Mouse (Mus musculus) urinary bladder, postnatal 10 days (tissue): ENCODE data around the gene BC024978.
"Not testable (repeated sequence)": the region's sequence is repeated elsewhere in the genome, so short reads cannot be mapped to it uniquely, and the experiment has no call there.

Source experiments
- DNase-seq: peaks from one replicate; pipeline ENCODE4 v3.0.0; 2022; ENCODE audit warnings: low spot score

Gene BC024978

DNA sequence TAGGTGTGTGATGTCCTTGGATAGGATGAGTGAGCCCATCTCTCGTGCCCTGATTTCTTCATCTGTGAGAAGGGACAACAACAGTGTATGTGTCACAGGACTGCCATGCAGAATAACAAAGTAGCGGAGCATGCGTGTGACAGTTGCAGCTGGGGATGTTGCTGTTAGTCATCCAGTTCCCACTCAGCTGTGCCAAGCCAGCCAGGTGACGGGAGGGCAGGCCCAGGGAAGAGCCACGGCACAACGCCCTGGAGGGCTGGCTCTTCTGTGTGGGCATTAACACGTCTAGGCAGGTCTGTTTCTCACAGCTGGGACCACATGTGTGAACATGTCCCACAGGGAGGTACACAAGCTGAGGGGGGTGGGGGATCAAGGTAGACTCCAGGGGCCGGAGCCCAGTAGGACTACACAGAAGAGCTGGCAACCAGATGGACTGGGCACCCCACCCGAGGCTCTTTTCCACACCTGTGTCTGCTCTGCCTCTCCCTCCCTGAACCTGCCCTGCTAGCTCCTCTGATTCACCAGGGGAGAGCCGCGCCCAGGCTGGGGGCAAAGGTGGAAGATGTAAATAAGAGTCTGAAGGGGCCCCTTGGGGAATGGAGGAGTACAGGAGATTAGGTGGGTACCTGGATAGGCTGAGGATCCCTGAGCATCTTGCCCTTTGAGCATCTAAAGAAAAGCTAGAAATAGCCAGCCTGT, 29.4 kb downstream of the BC024978 start:
- no peak for DNase-seq

DNA sequence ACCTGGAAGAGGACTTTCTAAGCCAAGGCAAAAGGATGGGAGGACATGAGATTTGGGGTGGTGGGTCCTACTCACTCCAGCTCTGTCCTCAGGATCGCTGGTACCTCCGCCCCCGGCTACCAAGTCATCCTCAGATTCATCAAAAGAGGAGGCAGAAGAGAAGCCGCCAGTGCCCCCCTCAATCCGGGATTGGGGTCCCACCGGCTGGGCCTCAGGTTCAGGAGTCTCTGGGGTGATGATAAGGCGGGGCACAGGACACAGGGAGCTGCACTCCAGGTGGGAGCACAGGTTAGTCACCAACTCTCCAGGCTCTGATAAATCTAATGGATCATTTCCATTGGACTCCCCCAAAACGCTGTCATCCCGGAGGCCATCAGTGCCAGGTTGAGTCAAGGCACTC, 31.7 kb downstream of the BC024978 start:
- DNase-seq = no peak

GRCm38 (mm10) chr7:27227676-27228075, 32.1 kb downstream of the BC024978 start:
- DNase-seq = no peak

- DNase-seq = peak; percentile 74
Measured at GRCm38 (mm10) chr7:27228281-27228821, 32.8 kb downstream of the BC024978 start, which contains the start of gene Itpkc. Gene Itpkc, minus strand, starts transcription at chr7:27228661.

DNA sequence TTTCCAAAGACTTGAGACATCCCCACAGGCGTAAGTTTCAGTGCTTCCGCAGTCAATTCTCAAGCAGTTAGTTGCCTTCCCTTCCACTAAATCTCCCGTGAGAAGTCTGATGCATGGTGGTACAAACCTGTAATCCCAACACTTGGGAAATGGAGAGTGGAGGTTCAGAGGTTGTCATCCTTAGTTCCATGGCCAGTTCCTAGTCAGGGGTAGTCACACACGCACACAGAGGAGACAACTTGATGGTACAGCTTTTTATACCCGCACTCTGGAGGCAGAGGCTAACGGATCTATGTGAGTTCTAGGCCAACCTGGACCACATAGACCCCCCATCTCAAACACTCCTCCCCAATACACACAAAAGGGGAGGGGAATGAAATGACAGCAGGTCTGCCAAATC, 33.3 kb downstream of the BC024978 start:
- DNase-seq = no peak

DNA sequence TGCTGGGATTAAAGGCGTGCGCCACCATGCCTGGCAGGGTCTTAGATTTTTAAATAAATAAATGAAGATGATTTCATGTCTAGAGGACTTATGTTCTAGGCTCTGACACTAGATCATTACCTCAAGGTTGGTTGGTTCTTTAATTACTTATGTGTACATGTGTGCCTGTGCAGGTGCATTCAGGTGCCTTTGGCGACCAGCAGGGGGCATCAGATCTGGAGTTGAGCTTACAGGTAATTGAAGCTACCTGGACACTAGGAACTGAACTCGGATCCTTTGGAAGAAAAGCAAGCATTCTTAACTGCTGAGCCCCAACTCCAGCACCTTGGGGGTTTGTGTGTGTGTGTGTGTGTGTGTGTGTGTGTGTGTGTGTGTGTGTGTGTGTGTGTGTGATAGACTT, 35.2 kb downstream of the BC024978 start:
- no peak for DNase-seq

- no peak for DNase-seq
Measured at GRCm38 (mm10) chr7:27231693-27232331, 36.2 kb downstream of the BC024978 start.

DNA sequence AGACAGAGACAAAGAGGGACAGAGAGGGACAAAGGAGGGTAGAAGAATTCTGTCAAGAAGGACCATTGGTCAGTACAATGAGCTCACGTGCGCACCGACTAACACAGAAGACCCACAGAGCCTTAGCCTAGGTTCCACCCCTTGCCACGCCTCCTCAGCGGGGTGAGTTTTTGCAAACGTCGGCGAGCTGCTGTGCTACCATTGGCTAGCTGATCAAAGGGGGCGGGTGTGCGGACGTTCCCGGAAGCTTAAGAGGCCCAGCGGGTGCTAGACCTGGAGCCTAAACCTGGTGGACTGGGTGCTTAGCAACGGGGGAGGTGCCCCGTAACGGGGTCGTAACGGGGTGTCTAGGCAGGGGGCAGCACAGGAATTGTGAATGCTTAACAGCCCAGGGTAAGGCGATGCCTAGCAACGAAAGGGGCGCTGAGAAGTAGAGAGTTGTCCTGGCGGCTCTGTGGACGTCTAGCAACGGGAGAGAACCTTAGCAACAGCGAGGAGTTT, 37.2 kb downstream of the BC024978 start, which contains the start of gene Coq8b:
Gene Coq8b (plus strand): TSS at position 243 of the 501 bp plus-strand sequence.
- DNase-seq = peak; percentile 49

DNA sequence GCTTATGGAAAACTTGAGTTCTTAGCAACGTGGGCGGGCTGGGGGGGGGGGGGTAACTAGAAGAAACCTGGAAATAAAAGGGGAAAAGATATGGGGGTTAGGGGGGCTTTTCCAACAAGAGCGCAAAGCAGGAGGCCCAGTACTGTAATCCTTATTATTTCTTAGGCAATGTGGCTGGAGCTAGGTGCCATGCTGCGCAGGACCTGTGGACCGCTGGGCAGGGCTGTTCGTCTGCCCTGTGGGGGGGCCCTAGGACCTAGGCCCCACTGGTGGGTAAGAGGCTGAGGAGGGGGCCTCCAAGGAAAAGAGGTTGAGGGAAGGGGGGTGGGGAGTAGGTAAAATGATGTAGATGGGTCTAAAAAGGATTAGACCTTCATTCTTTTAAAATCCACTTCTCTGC, 37.7 kb downstream of the BC024978 start:
- DNase-seq = no peak

- DNase-seq = no peak
Measured at GRCm38 (mm10) chr7:27235726-27236125, 40.1 kb downstream of the BC024978 start.

DNA sequence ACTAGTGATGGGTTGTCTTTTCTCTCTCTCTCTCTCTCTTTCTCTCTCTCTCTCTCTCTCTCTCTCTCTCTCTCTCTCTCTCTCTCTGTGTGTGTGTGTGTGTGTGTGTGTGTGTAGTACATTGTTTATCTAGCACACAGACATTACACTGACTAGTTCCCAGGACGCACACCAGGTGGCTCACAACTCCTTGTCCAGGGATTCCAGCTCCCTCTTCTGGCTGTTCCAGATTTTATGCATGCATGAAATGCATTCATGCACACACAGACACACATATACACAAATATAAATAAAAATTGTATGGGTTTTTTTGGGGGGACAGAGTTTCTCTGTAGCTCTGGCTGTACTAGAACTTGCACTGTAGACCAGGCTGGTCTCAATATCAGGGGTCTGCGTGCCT, 41.9 kb downstream of the BC024978 start:
- no peak for DNase-seq

- DNase-seq = no peak
Measured at GRCm38 (mm10) chr7:27238568-27238967, 43.0 kb downstream of the BC024978 start.

GRCm38 (mm10) chr7:27243211-27243610, 47.6 kb downstream of the BC024978 start:
- no peak for DNase-seq

DNA sequence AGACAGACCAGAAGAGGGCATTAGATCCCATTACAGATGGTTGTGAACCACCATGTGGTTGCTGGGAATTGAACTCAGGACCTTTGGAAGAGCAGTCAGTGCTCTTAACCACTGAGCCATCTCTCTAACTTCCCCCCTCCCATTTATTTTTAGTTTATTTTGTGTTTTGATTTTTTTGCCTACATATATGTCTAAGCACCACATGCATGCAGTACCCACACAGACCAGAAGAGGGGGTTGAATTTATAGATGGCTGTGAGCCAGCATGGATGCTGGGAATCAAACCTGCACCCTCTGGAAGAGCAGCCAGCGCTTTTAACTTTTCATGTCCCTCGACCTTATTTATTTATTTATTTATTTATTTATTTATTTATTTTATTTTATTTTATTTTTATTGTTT, 48.5 kb downstream of the BC024978 start:
- DNase-seq = not testable (repeated sequence)

DNA sequence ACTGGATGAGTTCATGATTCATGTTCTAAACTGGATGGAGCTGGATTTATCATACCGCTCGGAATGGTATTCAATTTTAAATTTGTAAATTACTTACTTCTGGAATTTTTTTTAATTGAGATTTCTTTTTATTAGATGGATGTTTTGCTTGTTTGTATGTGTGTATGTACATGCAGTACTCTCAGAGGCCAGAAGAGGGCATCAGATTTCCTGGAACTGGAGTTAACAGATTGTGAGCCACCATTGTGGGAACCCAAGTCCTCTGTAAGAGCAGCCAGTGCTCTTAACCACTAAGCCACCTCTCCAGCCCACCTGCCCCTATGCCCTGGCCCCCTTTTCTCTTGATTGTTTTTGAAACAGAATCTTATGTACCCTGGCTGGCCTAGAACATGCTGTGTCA, 53.6 kb downstream of the BC024978 start:
- no peak for DNase-seq

DNA sequence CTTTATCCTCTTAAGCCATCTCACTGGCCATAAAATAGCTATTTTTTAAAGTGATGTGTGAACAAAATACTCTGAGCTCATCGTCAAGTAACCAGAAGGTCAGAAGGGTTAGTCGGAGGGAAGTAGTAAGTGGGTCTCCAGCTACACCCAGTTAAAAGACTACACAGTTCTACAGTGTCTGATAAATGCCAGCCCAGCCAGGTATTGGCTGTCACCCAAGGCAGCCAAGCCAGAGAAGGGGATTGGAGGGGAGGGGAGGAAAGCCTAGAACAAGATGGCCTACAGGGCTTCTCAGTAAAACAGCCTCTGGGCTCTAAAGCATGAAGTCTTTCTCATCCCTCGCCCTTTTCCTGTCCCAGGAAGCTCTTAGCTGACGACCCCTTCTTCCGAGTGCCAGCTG, 54.3 kb downstream of the BC024978 start:
- DNase-seq = no peak

- DNase-seq = no peak
Measured at GRCm38 (mm10) chr7:27251946-27252345, 56.4 kb downstream of the BC024978 start.

GRCm38 (mm10) chr7:27255721-27256120, 60.1 kb downstream of the BC024978 start:
- no peak for DNase-seq

DNA sequence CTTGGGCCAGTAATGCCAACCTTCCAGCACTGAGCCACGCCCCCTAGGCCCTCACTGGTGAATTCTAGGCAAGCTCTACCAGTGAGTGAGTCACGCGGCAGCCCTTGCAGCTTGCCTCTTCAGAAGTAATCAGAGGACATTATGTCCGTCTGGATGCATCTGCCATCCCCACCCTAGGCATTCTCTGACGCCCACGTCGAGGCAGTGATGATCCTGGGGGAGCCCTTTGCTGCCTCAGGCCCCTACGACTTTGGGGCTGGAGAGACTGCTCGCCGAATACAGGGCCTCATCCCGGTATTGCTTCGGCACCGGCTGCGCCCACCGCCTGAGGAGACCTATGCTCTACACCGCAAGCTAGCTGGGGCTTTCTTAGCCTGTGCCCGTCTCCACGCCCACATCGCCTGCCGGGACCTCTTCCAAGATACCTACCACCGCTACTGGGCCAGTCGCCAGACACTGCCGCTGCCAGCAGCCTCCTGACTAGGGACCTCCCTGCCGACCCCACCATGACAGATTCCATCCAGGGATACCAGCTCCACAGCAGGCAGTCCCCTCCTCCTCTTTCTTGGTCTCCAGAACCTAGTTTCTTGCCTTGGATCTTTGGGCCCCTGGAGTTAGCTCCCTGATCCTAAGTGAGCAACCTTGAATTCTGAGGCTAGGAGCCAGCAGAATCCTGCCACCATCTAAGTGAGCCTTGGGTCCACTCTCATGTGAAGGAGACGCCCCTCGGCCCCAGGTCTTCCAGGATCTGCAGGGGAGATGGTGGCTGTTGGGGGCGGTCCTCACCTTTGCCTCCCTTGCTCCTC, 61.7 kb downstream of the BC024978 start:
- no peak for DNase-seq

GRCm38 (mm10) chr7:27257852-27258204, 62.2 kb downstream of the BC024978 start:
- no peak for DNase-seq

- peak; percentile 81 for DNase-seq
Measured at GRCm38 (mm10) chr7:27258205-27258899, 62.8 kb downstream of the BC024978 start, which contains the start of gene Numbl. Gene Numbl, plus strand, starts transcription at chr7:27258433.

- DNase-seq = no peak
Measured at GRCm38 (mm10) chr7:27259271-27259721, 63.7 kb downstream of the BC024978 start.
